Mouse (Mus musculus) cortical plate, adult 2 months (tissue): ENCODE measurements around the gene Rtf2.

Experiments used
- CTCF ChIP-seq: fragments of 200-500 bp; IDR thresholded peaks from 2 replicates; pipeline ENCODE4 v1.5.1; 2011; ENCODE audit warnings: mild to moderate bottlenecking, control low read depth, low read length; ENCODE audit not compliant: insufficient read depth; ENCODE audit errors: extremely low read depth
- POLR2A ChIP-seq: fragments of 200-500 bp; IDR thresholded peaks from 2 replicates; pipeline ENCODE4 v1.6.1; 2011; ENCODE audit warnings: mild to moderate bottlenecking, low read length, control low read depth; ENCODE audit not compliant: insufficient read depth; ENCODE audit errors: extremely low read depth

DNA sequence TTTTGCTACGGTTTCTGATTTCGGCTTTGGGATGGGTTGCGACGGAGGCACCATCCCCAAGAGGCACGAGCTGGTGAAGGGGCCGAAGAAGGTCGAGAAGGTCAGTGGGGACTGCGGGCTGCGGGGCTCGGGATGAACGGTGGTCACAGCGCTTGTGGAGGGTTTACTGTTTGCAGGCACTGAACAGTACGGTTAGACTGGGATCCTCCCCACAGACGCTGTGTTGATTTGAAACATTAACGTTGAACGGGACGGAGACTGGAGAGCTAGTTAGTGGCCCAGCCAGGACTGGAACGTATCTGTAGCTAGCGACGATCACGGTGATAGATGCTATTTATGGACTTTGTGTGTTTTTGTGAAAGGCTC is 267 bp downstream of the Rtf2 start:
- TF ChIP-seq CTCF: no peak
- TF ChIP-seq POLR2A: no peak
